Mouse (Mus musculus): Measurements from ENCODE around the gene Rps27a.

GRCm38 (mm10) chr11:29496962-29497361, 50.9 kb downstream of the Rps27a start:
- no peak for TF ChIP-seq EP300 (IDR thresholded peaks at IDR 0.05; ENCODE audit: insufficient read depth, low read depth, low read length)
- TF ChIP-seq CTCF (IDR thresholded peaks at IDR 0.05; ENCODE audit: low read depth, low read length): no peak

Measured in ES-Bruce4 (cell line).